Mouse (Mus musculus): ENCODE data around the gene Elmod3.

DNA sequence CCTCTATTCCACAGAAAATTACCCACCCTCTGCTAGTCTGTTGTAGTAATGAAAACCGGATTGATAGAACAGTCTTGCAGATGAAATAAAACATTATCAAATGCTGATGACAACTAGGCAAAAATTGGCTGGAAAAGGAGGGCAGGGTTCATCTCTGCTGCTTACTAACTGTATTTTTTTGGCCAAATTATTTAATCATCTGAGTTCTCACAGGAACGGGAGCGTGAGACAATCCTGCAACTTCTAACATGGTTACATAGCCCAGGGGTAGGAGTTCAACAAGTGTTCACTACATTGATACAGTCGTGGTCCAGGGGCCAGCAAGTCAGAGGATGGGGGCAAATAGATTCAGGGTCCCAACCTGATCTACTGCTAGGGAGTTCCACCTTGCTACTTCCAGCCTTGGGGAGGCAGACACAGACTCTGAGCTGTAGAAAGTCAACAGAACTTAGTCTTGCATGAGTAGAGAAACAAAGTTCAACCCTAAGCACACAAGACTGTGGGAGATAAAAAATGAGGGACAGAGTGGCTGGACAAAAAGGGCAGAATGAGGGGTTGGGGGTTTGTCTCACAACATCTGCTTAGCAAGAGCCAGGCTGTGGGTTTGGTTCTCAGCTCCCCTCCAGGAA, 14.9 kb downstream of the Elmod3 start:
- TF ChIP-seq POLR2A (IDR thresholded peaks at IDR 0.05; ENCODE audit: low read depth, low read length) (no peak), CTCF (IDR thresholded peaks at IDR 0.05; ENCODE audit: borderline replicate concordance, insufficient read depth, low read length) (no peak)
